Mouse (Mus musculus): ENCODE results near the gene Timm8b. TPM values are rescaled to one million over a fixed set of nuclear protein-coding genes. Genes with fewer than 3 reads are reported as not detected.

Timm8b gene
- polyA plus RNA-seq, 1 experiment from 2014 or later, result 397 TPM

- ATAC-seq, result no peak
- no peak overlapping the region for H3K4me3 ChIP-seq (replicated peaks)
- no peak overlapping the region for H3K9ac ChIP-seq (replicated peaks)
- no peak overlapping the region for H3K4me2 ChIP-seq (replicated peaks)
- no peaks in the 10 kb centered on the region for H3K36me3 ChIP-seq
- 16% methylated on average over 4 of the region's 4 CpGs for WGBS
- no peak overlapping the region for H3K27ac ChIP-seq
- H3K27me3 ChIP-seq, result no peaks in the 10 kb centered on the region
- no peaks in the 10 kb centered on the region for H3K9me3 ChIP-seq
- H3K4me1 ChIP-seq (replicated peaks), result 0 out of 2 replicates have a peak, but pooled peaks cover 3% of the 10 kb centered on the region
Observed at GRCm38 (mm10) chr9:50580370-50580769, 23.3 kb upstream of the Timm8b start.

- no peaks in the 10 kb centered on the region for H3K27me3 ChIP-seq
- H3K9me3 ChIP-seq, result no peaks in the 10 kb centered on the region
- WGBS, result 87% methylated on average over 6 of the region's 6 CpGs
- no peak overlapping the region for H3K4me3 ChIP-seq (replicated peaks)
- no peak overlapping the region for H3K27ac ChIP-seq
- H3K36me3 ChIP-seq, result no peaks in the 10 kb centered on the region
- H3K4me1 ChIP-seq (replicated peaks), result 0 out of 2 replicates have a peak, but pooled peaks cover 3% of the 10 kb centered on the region
- no peak overlapping the region for H3K9ac ChIP-seq (replicated peaks)
- H3K4me2 ChIP-seq (replicated peaks), result no peak overlapping the region
- ATAC-seq, result no peak
Observed at GRCm38 (mm10) chr9:50585145-50585818, 18.4 kb upstream of the Timm8b start.

DNA sequence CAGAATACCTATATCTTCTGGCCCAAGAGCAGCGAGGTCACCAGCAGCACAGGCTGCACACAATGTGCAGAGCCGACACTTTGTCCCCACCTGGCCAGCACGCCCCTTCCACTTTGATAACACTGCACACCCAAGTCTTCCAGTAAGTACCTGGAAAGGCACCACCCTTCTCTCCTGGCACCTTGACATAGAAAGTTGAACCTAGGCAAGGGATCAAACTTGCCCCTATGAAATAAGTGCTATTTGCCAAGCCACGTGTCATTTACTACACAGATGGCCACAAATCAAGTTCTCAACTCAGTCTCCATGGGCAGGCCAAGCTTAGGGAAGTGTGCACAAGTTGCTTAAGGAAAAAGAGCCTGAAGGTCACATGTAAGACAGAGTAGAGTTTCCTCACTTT lies 16.8 kb upstream of the Timm8b start:
- WGBS, result 77% methylated on average over 4 of the region's 4 CpGs
- H3K36me3 ChIP-seq, result no peaks in the 10 kb centered on the region
- H3K9me3 ChIP-seq, result no peaks in the 10 kb centered on the region
- H3K4me2 ChIP-seq (replicated peaks), result no peak overlapping the region
- ATAC-seq, result no peak
- no peak overlapping the region for H3K9ac ChIP-seq (replicated peaks)
- no peak overlapping the region for H3K4me3 ChIP-seq (replicated peaks)
- H3K27me3 ChIP-seq, result no peaks in the 10 kb centered on the region
- no peak overlapping the region for H3K27ac ChIP-seq
- no peaks in the 10 kb centered on the region for H3K4me1 ChIP-seq (replicated peaks)

DNA sequence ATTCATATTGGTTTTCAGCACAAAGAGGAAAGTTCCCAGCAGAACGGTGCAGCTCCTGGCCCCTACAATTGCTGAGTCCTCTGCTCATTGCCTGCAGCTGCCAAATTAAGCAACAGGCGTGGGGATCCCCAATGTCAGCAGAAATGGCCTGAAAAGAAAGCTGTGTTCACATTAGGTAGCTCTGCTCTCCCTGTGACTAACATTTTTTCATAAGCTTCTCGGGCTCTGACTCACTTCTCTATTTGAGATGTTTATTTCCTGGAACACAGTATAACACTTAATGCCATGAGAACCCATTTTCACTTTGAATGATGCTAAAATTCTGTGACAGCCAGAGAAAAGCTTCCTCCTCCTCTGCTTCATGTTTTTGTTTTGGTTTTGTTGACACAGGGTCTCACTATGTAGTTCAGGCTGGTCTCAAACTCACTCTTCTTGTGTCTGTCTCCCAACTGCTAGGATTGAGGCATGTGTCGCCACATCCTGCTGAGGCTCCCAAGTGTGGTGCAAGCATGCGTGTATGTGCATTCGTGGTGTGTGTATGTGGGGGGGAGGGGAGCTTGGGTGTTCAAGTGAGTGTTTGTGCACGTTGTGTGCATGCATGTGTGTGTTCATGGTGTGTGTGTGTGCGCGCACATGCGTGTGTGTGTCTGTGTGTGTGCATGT lies 12.7 kb upstream of the Timm8b start:
- Histone ChIP-seq H3K27ac (no peak overlapping the region), H3K4me3 (replicated peaks) (no peak overlapping the region), H3K9ac (replicated peaks) (no peak overlapping the region), H3K9me3 (no peaks in the 10 kb centered on the region), H3K4me1 (replicated peaks) (no peaks in the 10 kb centered on the region), H3K27me3 (no peaks in the 10 kb centered on the region), H3K4me2 (replicated peaks) (no peak overlapping the region), H3K36me3 (peaks cover 12% of the 10 kb centered on the region)
- 83% methylated on average over 10 of the region's 10 CpGs for WGBS
- no peak for ATAC-seq

DNA sequence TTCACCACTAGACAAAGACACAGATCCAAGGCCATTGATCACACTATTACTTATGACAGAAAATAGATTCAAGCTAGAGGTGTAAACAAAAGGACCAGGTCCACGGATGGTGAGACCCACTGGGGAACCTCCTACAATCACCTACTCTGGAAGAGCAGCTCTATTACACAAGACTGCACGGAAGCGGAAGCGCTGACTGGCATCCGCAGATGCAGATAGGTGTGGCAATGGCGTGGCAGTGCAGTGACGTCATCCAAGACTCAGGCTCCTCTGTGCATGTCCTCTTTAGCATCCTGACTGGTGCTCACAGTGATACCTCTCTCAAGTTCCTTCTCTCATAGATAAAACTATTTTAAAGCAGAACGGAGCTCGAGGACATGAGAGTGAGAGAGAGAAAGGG lies 10.8 kb upstream of the Timm8b start:
- Histone ChIP-seq H3K4me2 (replicated peaks) (no peak overlapping the region), H3K27me3 (no peaks in the 10 kb centered on the region), H3K36me3 (peaks cover 30% of the 10 kb centered on the region), H3K9ac (replicated peaks) (no peak overlapping the region), H3K4me3 (replicated peaks) (no peak overlapping the region), H3K9me3 (no peaks in the 10 kb centered on the region), H3K27ac (no peak overlapping the region), H3K4me1 (replicated peaks) (no peaks in the 10 kb centered on the region)
- ATAC-seq, result no peak
- WGBS, result 91% methylated on average over 9 of the region's 9 CpGs

DNA sequence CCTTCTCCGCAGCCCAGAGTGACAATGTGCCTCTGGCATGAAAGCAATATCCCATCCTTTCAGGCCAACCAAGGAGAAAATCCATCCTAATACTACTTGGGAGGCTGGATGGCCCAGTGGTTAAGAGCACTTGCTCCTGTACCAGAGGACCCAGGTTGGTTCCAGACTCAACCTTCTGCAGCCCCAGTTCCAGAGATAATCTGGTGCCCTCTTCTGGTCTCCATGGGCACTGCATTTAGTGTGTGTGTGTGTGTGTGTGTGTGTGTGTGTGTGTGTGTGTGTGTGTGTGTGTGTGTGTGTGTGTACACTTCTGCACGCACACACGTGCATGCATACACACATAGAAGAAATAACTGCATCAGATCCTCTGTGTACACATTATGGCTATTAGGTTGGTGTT lies 10.2 kb upstream of the Timm8b start:
- ATAC-seq, result no peak
- Histone ChIP-seq H3K27me3 (no peaks in the 10 kb centered on the region), H3K36me3 (peaks cover 36% of the 10 kb centered on the region), H3K27ac (no peak overlapping the region), H3K4me2 (replicated peaks) (no peak overlapping the region), H3K4me3 (replicated peaks) (no peak overlapping the region), H3K9ac (replicated peaks) (no peak overlapping the region), H3K4me1 (replicated peaks) (no peaks in the 10 kb centered on the region), H3K9me3 (no peaks in the 10 kb centered on the region)
- 86% methylated on average over 3 of the region's 3 CpGs for WGBS

DNA sequence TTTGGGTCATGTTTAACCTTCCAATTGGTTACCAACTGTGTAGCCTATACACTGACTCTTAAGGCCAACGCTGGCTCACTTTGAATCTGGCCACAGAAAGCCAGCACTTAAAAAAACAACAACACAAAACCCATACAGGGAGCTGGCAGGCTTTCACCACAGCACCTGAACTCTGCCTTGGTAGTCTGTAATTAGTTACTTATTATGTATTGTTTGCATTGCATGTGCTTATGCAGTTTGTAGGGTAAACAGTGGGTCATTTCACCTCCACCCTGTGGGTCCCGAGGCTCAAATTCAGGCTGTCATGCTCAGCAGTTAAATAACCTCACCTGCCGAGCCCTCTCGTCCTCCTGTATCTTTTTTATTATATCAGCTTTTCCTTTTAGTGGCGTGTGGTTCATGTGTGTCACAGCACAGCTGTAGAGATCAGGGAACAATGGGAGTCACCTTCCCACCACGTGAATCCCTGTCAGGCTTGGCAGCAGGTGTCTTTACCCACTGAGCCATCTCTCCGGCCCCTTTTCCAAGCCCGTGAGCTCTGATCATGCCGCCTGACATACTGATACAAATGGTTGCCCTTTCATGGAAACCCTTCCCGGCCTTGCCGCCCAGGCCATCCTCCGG lies 8.8 kb upstream of the Timm8b start:
- Histone ChIP-seq H3K27me3 (no peaks in the 10 kb centered on the region), H3K27ac (no peak overlapping the region), H3K36me3 (peaks cover 49% of the 10 kb centered on the region), H3K9ac (replicated peaks) (no peak overlapping the region), H3K4me3 (replicated peaks) (no peak overlapping the region), H3K9me3 (no peaks in the 10 kb centered on the region), H3K4me1 (replicated peaks) (no peaks in the 10 kb centered on the region), H3K4me2 (replicated peaks) (no peak overlapping the region)
- ATAC-seq, result no peak
- WGBS, result 82% methylated on average over 12 of the region's 12 CpGs

- Histone ChIP-seq H3K4me3 (replicated peaks) (no peak overlapping the region), H3K9me3 (no peaks in the 10 kb centered on the region), H3K4me1 (replicated peaks) (peaks cover 6% of the 10 kb centered on the region), H3K27ac (no peak overlapping the region), H3K36me3 (peaks cover 56% of the 10 kb centered on the region), H3K9ac (replicated peaks) (no peak overlapping the region), H3K4me2 (replicated peaks) (no peak overlapping the region), H3K27me3 (no peaks in the 10 kb centered on the region)
- 95% methylated on average over 8 of the region's 8 CpGs for WGBS
- ATAC-seq, result no peak
Observed at GRCm38 (mm10) chr9:50596973-50597372, 6.7 kb upstream of the Timm8b start.

DNA sequence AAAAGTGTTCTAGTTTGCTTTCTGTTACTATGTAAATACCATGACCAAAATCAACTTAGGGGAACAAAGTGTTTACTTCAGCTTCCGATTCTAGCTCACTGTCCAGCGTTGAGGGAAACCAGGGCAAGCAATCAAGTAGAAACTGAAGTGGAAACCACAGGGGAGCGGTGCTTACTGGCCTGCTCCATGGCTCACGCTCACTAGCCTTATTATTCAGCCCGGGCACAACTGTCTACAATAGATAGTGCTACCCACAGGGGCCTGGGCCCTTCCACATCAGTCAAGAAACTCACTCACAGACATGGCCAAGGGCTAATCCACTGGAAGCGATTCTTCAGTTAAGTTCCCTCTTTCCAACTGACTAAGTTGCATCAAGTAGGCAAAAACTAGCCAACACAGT lies 2.2 kb upstream of the Timm8b start:
- Histone ChIP-seq H3K9me3 (no peaks in the 10 kb centered on the region), H3K4me2 (replicated peaks) (no peak overlapping the region; the same call in 1 of the 2 replicates), H3K27ac (no peak overlapping the region), H3K36me3 (peaks cover 46% of the 10 kb centered on the region), H3K27me3 (no peaks in the 10 kb centered on the region), H3K4me3 (replicated peaks) (no peak overlapping the region), H3K9ac (replicated peaks) (no peak overlapping the region), H3K4me1 (replicated peaks) (peaks cover 34% of the 10 kb centered on the region)
- ATAC-seq, result no peak
- 87% methylated on average over 6 of the region's 6 CpGs for WGBS

DNA sequence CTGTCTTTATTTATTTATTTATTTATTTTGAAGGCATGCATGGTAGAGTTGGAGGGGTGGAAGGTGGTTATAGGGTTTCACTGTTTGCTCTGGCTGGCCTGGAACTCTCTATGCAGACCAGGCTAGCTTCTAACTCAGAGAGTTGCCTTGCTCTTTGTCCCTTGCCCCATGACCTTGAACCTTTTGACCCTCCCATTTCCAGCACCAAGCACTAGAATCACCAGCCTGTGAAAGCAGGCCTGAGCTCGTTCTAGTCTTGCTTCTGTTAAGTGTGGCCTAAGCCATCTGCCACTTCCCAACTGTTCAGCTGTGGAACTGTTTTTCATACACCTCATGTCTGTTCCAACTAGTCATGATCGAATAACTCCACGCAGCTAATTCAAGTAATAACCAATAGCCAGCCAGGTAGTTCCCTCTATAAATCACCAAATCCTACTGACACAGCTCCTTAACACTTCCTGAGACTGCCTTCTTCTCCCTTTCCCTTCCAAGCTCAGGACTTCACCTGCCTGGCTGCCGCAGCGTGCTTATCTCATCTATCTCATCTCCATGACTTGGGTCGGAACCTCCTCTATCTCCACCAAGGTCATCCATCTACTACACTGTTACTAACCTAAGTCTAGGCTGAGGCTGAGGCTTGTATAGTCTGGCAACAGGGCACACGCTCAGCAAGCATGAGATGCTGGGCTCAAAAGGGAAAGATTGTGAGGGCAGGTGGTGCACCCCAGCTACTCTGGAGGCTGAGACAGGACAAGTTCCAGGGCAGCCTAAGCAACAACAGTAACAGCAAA lies 1.5 kb upstream of the Timm8b start:
- Histone ChIP-seq H3K27ac (no peak overlapping the region), H3K27me3 (no peaks in the 10 kb centered on the region), H3K4me3 (replicated peaks) (peak overlapping the region; percentile 91), H3K9me3 (no peaks in the 10 kb centered on the region), H3K4me2 (replicated peaks) (peak overlapping the region; percentile 97), H3K36me3 (peaks cover 44% of the 10 kb centered on the region), H3K4me1 (replicated peaks) (peaks cover 34% of the 10 kb centered on the region), H3K9ac (replicated peaks) (peak overlapping the region; percentile 92; the same call in 1 of the 2 replicates)
- WGBS, result 89% methylated on average over 7 of the region's 7 CpGs
- no peak for ATAC-seq

DNA sequence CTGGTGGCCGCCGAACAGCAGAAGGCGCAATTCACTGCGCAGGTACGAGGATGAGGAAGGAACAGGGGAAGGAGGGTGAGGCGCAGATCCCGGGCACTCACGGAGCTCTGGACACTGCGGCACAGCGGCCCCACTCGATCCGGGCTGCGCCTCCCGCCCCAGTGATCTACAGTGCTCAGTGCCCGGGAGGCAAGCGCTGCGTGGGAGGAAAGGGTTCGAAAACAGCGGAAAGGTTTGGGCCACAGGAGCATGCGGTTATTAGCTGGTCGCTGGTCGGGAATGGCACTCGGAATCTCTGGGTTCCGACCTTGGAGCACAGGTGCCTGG lies 251 bp downstream of the Timm8b start:
- H3K4me2 ChIP-seq (replicated peaks), result peak overlapping the region; percentile 97
- under 1% methylated on average over 24 of the region's 24 CpGs for WGBS
- peaks cover 34% of the 10 kb centered on the region for H3K4me1 ChIP-seq (replicated peaks)
- peak overlapping the region; percentile 91 for H3K4me3 ChIP-seq (replicated peaks)
- no peaks in the 10 kb centered on the region for H3K27me3 ChIP-seq
- H3K36me3 ChIP-seq, result peaks cover 41% of the 10 kb centered on the region
- no peaks in the 10 kb centered on the region for H3K9me3 ChIP-seq
- ATAC-seq, result peak; percentile 94
- H3K27ac ChIP-seq, result peak overlapping the region; percentile 87
- H3K9ac ChIP-seq (replicated peaks), result peak overlapping the region; percentile 92

- H3K9me3 ChIP-seq, result no peaks in the 10 kb centered on the region
- no peak for ATAC-seq
- 5% methylated on average over 6 of the region's 6 CpGs for WGBS
- peak overlapping the region; percentile 92 for H3K9ac ChIP-seq (replicated peaks)
- peak overlapping the region; percentile 87 for H3K27ac ChIP-seq
- no peaks in the 10 kb centered on the region for H3K27me3 ChIP-seq
- H3K4me3 ChIP-seq (replicated peaks), result peak overlapping the region; percentile 91
- peaks cover 40% of the 10 kb centered on the region for H3K36me3 ChIP-seq
- H3K4me2 ChIP-seq (replicated peaks), result peak overlapping the region; percentile 97
- peaks cover 34% of the 10 kb centered on the region for H3K4me1 ChIP-seq (replicated peaks)
Observed at GRCm38 (mm10) chr9:50604338-50604737, 628 bp downstream of the Timm8b start.

Data from midbrain, embryonic 13.5 days (tissue).